Mouse (Mus musculus) thymus, postnatal 4 days (tissue): ENCODE measurements around the gene Ets1.

Experiments
- DNase-seq: peaks from one replicate; pipeline ENCODE4 v3.0.0; 2021

The Ets1 gene

GRCm38 (mm10) chr9:32666611-32667517 lies 30.8 kb downstream of the Ets1 start:
- no peak for DNase-seq

DNA sequence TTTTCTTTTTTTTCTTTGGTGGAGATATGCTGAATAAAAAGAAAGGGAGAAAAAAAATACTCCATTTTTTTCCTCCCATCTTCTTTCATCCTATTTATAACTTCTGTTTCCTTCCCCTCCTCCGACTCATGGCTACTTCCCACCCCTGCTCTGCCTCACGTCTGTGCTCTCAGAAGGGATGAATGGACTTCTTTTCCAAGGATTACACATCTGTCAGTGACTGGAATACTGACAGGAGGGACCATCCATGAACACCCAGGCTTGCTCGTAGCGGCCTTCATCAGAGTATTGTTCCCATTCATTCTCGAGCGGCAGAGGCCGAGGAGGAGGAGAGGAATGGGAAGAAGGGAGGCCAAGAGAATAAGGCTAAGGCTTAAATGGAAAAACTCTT lies 31.5 kb downstream of the Ets1 start:
- DNase-seq, result no peak

GRCm38 (mm10) chr9:32668075-32668673 lies 32.2 kb downstream of the Ets1 start:
- DNase-seq, result no peak

DNA sequence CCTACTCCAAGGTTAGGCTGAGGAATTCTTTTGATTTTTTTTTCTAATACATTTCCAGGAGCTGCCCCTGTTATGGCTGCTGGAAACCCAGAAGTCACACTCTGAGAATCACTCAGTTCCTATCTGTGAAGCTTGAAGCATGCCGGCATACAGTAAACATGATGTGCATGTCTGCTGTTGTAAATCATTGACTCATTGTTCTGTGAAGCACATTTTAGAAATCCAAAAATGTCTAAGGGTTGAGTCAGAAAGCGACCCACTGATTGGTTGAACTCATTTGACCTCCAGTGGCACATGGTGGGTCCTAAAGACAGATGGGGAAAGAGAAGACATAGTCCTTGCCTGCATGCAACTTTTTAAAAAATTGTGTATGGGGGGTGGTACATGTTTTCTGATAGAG lies 33.4 kb downstream of the Ets1 start:
- DNase-seq, result no peak

GRCm38 (mm10) chr9:32671970-32672859 lies 36.2 kb downstream of the Ets1 start:
- peak; percentile 87 for DNase-seq

DNA sequence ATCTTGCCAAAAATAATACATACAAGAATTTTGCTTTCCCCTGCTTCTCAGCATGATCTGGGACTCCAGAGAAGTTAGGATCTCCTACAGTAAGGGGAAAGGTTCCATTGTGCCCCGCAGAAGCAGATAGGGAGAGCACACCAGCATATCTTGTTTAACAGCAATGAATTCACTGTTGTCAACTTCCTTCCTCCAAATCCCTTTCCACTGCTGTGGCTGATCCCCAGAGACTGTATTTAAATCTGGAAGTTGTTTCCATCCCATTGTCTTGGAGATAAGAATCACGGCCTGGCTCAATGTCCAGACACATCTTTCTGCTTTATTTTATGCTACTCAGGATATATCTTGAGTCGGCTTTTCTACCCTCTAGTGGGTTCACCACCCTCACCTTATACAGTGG lies 37.9 kb downstream of the Ets1 start:
- DNase-seq, result no peak

- no peak for DNase-seq
These were observed 39.8 kb downstream of the Ets1 start for GRCm38 (mm10) chr9:32675671-32676409.

DNA sequence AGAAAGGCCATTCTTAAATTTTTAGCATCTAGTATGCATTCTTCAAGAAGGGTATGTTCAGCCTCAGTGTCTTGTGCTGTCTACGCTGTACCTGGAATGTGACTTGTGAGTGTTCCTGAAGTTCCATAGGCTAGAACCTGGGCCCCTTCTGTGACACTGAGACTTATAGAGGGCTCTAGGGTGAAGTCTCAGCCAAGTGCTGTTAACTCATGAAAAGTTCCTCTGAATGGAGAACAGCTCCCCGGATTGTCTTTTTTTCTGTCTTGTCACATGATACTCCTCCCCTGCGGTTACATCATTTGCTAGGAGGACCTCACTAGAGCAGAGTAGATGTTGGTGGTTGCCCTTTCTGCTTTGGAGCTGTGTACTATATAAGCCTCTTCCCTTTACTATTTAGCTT lies 40.5 kb downstream of the Ets1 start:
- DNase-seq, result no peak

- no peak for DNase-seq
These were observed 41.6 kb downstream of the Ets1 start for GRCm38 (mm10) chr9:32677646-32678045.

- no peak for DNase-seq
These were observed 42.2 kb downstream of the Ets1 start for GRCm38 (mm10) chr9:32678120-32678757.

GRCm38 (mm10) chr9:32679531-32679930 lies 43.5 kb downstream of the Ets1 start:
- DNase-seq, result no peak

DNA sequence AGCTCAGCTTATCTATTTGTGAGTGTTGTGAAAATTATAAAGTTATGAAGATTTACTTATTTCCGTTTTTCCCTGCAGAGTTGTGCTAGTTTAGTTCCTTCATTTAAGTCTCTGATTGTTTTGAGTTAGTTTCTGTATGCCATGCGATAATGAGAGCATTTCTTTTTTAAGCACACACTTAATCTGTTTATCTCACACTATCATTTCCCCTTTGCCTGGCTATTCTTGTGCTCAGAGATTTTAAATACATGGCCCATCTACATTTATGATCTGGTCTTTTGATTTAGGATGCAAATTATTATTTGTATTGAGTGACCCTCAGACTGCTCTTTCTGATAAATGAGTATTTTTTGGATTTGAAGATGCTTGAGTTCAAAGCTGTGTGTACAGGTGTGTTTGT lies 44.2 kb downstream of the Ets1 start:
- DNase-seq, result no peak

DNA sequence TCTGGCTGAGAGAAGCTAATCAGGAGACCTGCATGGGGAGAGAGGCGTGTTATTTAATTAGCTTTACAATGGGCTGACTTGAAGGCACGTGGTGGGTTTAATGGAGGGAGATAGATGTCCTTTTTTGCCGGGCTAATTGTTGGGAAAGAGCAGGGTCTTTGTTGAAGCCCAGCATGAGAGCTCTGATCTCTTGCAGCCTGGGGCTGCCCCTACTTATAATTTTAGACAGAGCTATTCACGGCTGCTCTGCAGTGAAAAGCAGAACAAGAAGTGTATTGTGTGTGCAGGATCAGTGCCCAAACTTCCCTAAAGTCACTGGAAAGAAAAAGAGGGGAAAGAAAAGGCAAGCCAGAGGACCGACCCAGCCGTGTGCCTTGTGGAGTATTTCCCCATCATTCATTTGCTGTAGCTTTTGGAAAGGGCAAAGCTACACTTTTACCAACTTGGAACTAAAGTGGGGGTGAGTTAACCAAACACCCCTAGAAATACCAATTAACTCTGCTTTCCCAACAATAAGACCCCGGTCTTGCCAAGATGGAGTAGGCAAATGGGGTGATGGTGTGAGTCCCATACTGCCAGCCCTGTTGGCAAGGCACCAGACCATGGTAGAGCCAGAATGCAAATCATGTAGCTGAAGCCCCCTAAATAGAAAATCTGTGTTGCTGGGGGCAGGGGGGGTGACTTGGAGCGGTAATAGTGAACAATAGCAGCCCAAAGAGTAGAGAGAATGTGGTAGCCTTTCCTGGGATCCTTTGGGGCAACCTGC lies 50.0 kb downstream of the Ets1 start:
- DNase-seq, result no peak

GRCm38 (mm10) chr9:32688351-32688750 lies 52.3 kb downstream of the Ets1 start:
- DNase-seq, result no peak

DNA sequence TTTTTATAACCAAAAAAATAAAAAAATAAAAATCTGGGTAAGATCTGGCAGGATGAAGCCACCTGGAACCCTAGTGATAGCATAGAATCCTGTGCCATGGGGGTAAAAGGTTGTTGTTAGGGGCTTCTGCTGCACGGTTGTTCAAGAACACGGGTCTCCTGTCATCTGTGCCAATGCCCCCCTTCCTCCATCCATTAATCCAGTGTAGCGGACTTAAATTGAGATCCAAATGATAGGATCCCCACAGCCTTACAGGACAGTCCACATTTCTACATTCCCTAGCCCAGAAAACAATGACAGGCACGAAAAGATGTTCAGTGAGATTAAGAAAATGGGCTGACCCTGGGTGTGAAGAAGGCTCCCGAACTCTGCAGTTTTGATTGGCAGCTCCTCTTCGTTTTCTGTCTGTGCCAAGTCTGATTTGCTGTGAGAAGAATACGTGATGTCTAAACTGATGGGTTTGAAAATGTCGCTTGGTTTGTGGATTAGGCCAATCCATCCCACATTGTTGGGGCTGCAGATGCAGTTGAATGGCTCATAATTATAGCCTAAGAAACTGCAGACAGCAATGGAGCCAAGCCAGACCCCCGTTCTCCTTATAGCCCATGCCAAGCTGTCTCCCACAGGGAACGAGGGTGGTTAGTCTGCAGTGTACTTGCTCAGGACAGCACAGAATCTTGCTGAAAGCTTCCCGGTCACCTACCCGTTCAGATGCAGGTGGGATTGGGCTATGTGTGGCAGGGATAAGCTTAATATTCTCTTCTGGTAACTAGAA lies 55.3 kb downstream of the Ets1 start:
- no peak for DNase-seq

DNA sequence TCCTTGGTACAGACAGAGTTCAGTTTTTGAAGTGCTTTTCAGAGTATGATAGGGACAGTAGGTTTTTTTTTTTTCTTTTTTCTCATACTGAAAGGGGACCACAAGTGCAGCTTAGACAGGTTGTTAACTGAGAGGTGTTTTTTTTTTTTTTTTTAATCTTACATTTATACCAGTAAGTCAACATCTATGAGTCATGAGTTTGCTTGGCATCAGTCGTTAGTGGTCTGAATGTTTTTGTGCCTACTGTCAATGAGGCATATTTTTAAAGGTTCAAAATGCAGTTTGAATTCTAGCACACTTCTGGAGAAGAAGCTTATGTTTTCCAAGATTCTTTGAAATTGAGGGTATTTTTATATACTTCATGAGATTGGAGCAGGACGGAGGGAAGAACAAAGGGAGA lies 56.9 kb downstream of the Ets1 start:
- DNase-seq, result no peak

- no peak for DNase-seq
These were observed 57.4 kb downstream of the Ets1 start for GRCm38 (mm10) chr9:32693411-32693810.

- no peak for DNase-seq
These were observed 58.2 kb downstream of the Ets1 start for GRCm38 (mm10) chr9:32694111-32694824.

DNA sequence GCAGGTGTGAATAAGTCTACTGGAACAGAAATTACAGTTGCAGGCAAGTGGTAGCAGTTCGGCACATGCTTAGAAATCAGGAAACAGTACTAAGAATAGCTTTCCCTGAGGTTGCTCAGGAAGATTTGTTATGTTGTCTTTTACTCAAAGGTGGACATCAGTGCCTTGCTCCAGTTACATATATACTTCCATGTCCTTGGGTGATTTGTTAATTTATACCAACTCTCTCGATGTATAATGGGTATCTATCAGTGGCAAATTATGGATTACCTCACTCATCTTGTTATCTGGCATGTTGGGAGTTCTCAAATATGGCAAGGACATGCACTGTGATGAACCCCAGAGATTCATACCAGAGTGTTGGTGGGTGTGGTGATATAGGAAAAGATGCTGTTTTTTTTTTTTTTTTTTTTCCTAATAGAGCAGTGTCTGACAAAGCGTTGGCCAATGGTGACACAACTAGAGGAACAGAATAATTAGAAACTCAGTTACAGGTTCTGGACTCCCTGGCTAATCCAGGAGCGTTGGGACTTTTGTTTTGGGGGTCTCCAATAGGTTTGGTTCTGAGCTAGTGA lies 59.0 kb downstream of the Ets1 start:
- DNase-seq, result no peak
